Mouse (Mus musculus) C2C12 (cell line): ENCODE measurements around the gene Bsg. TPM values are rescaled to one million over a fixed set of nuclear protein-coding genes. Genes with fewer than 3 reads are reported as not detected.

Source experiments
- H3K27me3 ChIP-seq: one replicate; pipeline ENCODE4 v1.6.1; 2011; ENCODE audit not compliant: control insufficient read depth, insufficient read depth, insufficient read length
- H3K36me3 ChIP-seq: one replicate; pipeline ENCODE4 v1.6.1; 2011; ENCODE audit not compliant: control insufficient read depth, insufficient read depth
- H3K4me3 ChIP-seq: one replicate; pipeline ENCODE4 v1.5.1; 2011; ENCODE audit warnings: mild to moderate bottlenecking, control low read depth; ENCODE audit not compliant: poor library complexity, insufficient read depth, severe bottlenecking
- H3K79me2 ChIP-seq: one replicate; pipeline ENCODE4 v1.6.1; 2011; ENCODE audit not compliant: control insufficient read depth, insufficient read depth
- H3K79me3 ChIP-seq: one replicate; pipeline ENCODE4 v1.6.1; 2011; ENCODE audit warnings: low read depth, control low read depth
- H3ac ChIP-seq: one replicate; pipeline ENCODE3; 2011; ENCODE audit warnings: low read depth; ENCODE audit not compliant: control insufficient read depth, insufficient read length
- CEBPB ChIP-seq: IDR thresholded peaks from one replicate; pipeline ENCODE4 v1.6.1; 2011; ENCODE audit warnings: low read depth, mild to moderate bottlenecking, control low read depth, moderate library complexity
- CTCF ChIP-seq: IDR thresholded peaks from one replicate; pipeline ENCODE4 v1.5.1; 2011; ENCODE audit not compliant: control insufficient read depth, insufficient read depth, insufficient read length
- FOSL1 ChIP-seq: IDR thresholded peaks from one replicate; pipeline ENCODE4 v1.8.0; 2011; ENCODE audit warnings: mild to moderate bottlenecking, low read length; ENCODE audit not compliant: poor library complexity, insufficient read depth, severe bottlenecking
- MAX ChIP-seq: IDR thresholded peaks from one replicate; pipeline ENCODE4 v1.6.1; 2011; ENCODE audit warnings: mild to moderate bottlenecking, control low read depth
- MYOD1 ChIP-seq: IDR thresholded peaks from one replicate; pipeline ENCODE4 v1.6.1; 2011; ENCODE audit warnings: low read depth; ENCODE audit not compliant: control insufficient read depth, insufficient read length
- MYOG ChIP-seq: IDR thresholded peaks from one replicate; pipeline ENCODE4 v1.6.1; 2011; ENCODE audit not compliant: control insufficient read depth, insufficient read length; ENCODE audit errors: extremely low read depth
- USF1 ChIP-seq: IDR thresholded peaks from one replicate; pipeline ENCODE4 v1.6.1; 2011; ENCODE audit warnings: low read depth, mild to moderate bottlenecking, control low read depth, moderate library complexity
- polyA plus RNA-seq: library from polyadenylated mRNA; unstranded; fragments of >200 nt; fragmentation: generic; extraction: Trizol; gene quantifications from one replicate; pipeline ENCODE4 v1.2.1, GENCODE M21; 2012; ENCODE audit warnings: missing spikeins

Bsg gene
- polyA plus RNA-seq, 1 experiment, result 749 TPM

GRCm38 (mm10) chr10:79712499-79713126 is 8.3 kb downstream of the Bsg start:
- Histone ChIP-seq H3K4me3 (no peak overlapping the region), H3K79me2 (peaks cover 23% of the 10 kb centered on the region), H3K79me3 (peaks cover 21% of the 10 kb centered on the region), H3K27me3 (peaks cover 20% of the 10 kb centered on the region), H3K36me3 (peaks cover 44% of the 10 kb centered on the region), H3ac (no peak overlapping the region)
- TF ChIP-seq USF1, result no peak
- TF ChIP-seq FOSL1, result no peak
- no peak for TF ChIP-seq MAX
- TF ChIP-seq CEBPB, result no peak
- TF ChIP-seq MYOD1, result no peak
- no peak for TF ChIP-seq MYOG
- peak; percentile 54 for TF ChIP-seq CTCF

DNA sequence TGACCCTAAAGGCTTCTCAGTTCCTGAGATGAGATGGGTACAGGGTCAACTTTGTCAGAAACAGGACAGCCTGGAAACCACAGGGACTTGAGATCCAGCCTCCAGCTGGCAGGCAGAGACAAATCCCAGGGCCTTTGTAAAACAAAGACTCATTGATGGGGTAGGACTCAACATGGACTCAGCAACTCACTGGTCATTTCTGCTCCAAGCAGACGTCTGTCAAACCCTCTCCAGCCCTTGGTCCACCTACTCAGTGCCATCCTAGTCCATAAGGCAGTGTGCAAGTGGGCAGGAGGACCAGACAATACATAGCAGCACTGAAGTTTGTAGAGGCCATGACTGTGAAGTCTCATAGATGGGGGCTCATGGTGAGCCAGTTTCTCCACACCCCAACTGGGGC is 8.9 kb downstream of the Bsg start:
- peaks cover 16% of the 10 kb centered on the region for H3K79me3 ChIP-seq
- H3ac ChIP-seq, result no peak overlapping the region
- peaks cover 23% of the 10 kb centered on the region for H3K27me3 ChIP-seq
- peaks cover 18% of the 10 kb centered on the region for H3K79me2 ChIP-seq
- TF ChIP-seq MYOD1, result no peak
- TF ChIP-seq FOSL1, result no peak
- TF ChIP-seq CTCF, result no peak
- no peak for TF ChIP-seq USF1
- no peak for TF ChIP-seq MAX
- TF ChIP-seq CEBPB, result no peak
- TF ChIP-seq MYOG, result no peak
- H3K4me3 ChIP-seq, result no peak overlapping the region
- peaks cover 38% of the 10 kb centered on the region for H3K36me3 ChIP-seq

- H3K79me2 ChIP-seq, result no peaks in the 10 kb centered on the region
- no peak for TF ChIP-seq CTCF
- TF ChIP-seq USF1, result no peak
- TF ChIP-seq MYOD1, result no peak
- H3K27me3 ChIP-seq, result peaks cover 32% of the 10 kb centered on the region
- H3K79me3 ChIP-seq, result no peaks in the 10 kb centered on the region
- H3K4me3 ChIP-seq, result no peak overlapping the region
- H3ac ChIP-seq, result no peak overlapping the region
- H3K36me3 ChIP-seq, result peaks cover 21% of the 10 kb centered on the region
These were observed 10.7 kb downstream of the Bsg start for GRCm38 (mm10) chr10:79714996-79715395.

DNA sequence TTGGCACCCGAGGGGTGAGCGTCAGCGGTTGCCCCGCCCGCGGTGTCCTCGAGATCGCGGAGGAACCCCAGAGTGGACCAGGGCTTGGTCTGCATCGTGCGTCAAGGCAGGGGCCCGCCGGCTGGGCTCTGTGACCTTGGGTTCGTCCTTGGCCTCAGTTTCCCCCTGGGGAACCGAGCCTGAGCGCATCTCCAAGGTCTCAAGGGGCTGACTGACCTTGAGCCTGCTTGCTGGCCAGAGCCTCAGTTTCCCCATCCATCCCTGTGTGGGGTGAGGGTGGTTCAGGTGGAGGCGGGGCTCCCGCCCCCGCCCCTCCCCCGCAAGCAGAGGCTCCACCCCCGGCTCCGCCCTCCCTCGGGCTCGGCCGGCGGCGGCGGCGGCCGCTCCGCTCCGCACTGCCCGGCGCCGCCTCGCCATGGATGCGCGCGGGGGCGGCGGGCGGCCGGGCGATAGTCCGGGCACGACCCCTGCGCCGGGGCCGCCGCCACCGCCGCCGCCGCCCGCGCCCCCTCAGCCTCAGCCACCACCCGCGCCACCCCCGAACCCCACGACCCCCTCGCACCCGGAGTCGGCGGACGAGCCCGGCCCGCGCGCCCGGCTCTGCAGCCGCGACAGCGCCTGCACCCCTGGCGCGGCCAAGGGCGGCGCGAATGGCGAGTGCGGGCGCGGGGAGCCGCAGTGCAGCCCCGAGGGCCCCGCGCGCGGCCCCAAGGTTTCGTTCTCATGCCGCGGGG is 12.1 kb downstream of the Bsg start, which contains the start of gene Hcn2:
Gene Hcn2 (plus strand): TSS at position 381 of the 734 bp plus-strand sequence.
- H3K4me3 ChIP-seq, result peak within 1 kb of the TSS; percentile 14
- TF ChIP-seq USF1, result no peak
- no peak for TF ChIP-seq MYOD1
- TF ChIP-seq CEBPB, result no peak
- no peak for TF ChIP-seq MAX
- no peak for TF ChIP-seq FOSL1
- TF ChIP-seq MYOG, result no peak
- TF ChIP-seq CTCF, result no peak
- no peaks in the 10 kb centered on the region for H3K79me3 ChIP-seq
- peaks cover 40% of the 10 kb centered on the region for H3K27me3 ChIP-seq
- peaks cover 8% of the 10 kb centered on the region for H3K36me3 ChIP-seq
- H3K79me2 ChIP-seq, result no peaks in the 10 kb centered on the region
- H3ac ChIP-seq, result peak within 1 kb of the TSS; percentile 47

- peaks cover 3% of the 10 kb centered on the region for H3K36me3 ChIP-seq
- no peak overlapping the region for H3ac ChIP-seq
- H3K4me3 ChIP-seq, result peak overlapping the region; percentile 14
- peaks cover 42% of the 10 kb centered on the region for H3K27me3 ChIP-seq
- TF ChIP-seq MYOD1, result no peak
- no peak for TF ChIP-seq MAX
- no peak for TF ChIP-seq USF1
- no peak for TF ChIP-seq FOSL1
- TF ChIP-seq CEBPB, result no peak
- TF ChIP-seq CTCF, result no peak
- TF ChIP-seq MYOG, result no peak
- H3K79me3 ChIP-seq, result no peaks in the 10 kb centered on the region
- H3K79me2 ChIP-seq, result no peaks in the 10 kb centered on the region
These were observed 12.7 kb downstream of the Bsg start for GRCm38 (mm10) chr10:79716988-79717355.

- TF ChIP-seq CTCF (no peak), FOSL1 (no peak), CEBPB (no peak), USF1 (no peak), MYOG (no peak), MAX (no peak)
- Histone ChIP-seq H3K4me3 (no peak overlapping the region), H3K27me3 (peaks cover 50% of the 10 kb centered on the region), H3K36me3 (no peaks in the 10 kb centered on the region), H3ac (no peak overlapping the region), H3K79me2 (no peaks in the 10 kb centered on the region), H3K79me3 (no peaks in the 10 kb centered on the region)
These were observed 13.5 kb downstream of the Bsg start for GRCm38 (mm10) chr10:79717640-79718357.
